Mouse (Mus musculus): ENCODE results near the gene Raver2. TPM values are rescaled to one million over a fixed set of nuclear protein-coding genes. Genes with fewer than 3 reads are reported as not detected.

Raver2 gene
- polyA plus RNA-seq, 1 experiment from 2014 or later: 4.6 TPM

DNA sequence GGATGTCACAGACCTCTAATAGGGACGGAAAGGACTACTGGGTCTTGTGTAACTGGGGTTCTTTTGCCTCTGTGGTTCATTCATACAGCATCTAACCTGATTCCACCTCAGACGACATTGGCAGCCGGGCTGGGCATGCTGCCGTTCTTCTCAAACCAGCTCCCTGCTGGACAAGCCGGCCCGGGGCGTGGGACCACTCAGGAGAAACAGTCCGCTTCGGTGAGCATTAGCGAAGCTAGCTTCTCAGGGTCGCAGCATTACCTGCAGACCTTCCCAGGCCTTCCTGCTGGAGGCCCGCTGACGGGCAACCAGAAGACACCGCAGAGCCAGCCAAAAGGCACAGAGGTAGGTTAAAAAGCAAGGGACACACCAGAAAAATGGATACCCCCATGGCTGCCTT, 67.1 kb downstream of the Raver2 start:
- no peaks in the 10 kb centered on the region for H3K9me3 ChIP-seq
- H3K36me3 ChIP-seq (replicated peaks): no peaks in the 10 kb centered on the region
- no peak overlapping the region for H3K4me2 ChIP-seq
- no peak overlapping the region for H3K9ac ChIP-seq
- H3K27ac ChIP-seq: no peak overlapping the region
- 92% methylated on average over 14 of the region's 14 CpGs for WGBS
- no peaks in the 10 kb centered on the region for H3K4me1 ChIP-seq
- no peak for ATAC-seq (replicated peaks)
- H3K27me3 ChIP-seq (replicated peaks): no peaks in the 10 kb centered on the region
- H3K4me3 ChIP-seq: no peak overlapping the region

DNA sequence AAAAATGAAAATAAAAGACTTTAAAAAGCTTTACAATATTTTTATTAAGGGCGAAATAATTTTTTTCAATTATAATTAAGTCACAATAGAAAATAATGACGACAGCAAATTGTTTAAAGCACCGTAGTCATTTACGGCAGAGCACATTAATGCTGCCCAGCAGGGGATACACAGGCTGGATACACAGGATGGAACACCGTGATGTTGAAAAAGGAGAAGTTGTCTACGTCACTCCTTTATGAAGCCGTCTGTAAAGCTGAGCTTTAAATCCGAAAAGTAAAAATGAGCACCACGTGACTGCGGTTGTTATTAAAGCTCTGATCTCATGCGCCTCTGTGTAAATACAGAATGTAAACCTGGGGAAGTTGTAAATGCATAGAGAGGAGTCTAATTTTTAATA, 69.2 kb downstream of the Raver2 start:
- ATAC-seq (replicated peaks): no peak
- Histone ChIP-seq H3K9me3 (no peaks in the 10 kb centered on the region), H3K4me2 (no peak overlapping the region), H3K4me3 (no peak overlapping the region), H3K27ac (no peak overlapping the region), H3K36me3 (replicated peaks) (no peaks in the 10 kb centered on the region), H3K9ac (no peak overlapping the region), H3K27me3 (replicated peaks) (no peaks in the 10 kb centered on the region), H3K4me1 (no peaks in the 10 kb centered on the region)
- WGBS: 80% methylated on average over 11 of the region's 11 CpGs

GRCm38 (mm10) chr4:101141768-101142167, 73.0 kb downstream of the Raver2 start:
- Histone ChIP-seq H3K9ac (no peak overlapping the region), H3K36me3 (replicated peaks) (no peaks in the 10 kb centered on the region), H3K9me3 (no peaks in the 10 kb centered on the region), H3K4me1 (0 out of 2 replicates have a peak, but pooled peaks cover 2% of the 10 kb centered on the region), H3K27ac (no peak overlapping the region), H3K27me3 (replicated peaks) (no peaks in the 10 kb centered on the region), H3K4me2 (no peak overlapping the region), H3K4me3 (no peak overlapping the region)
- WGBS: 84% methylated on average over 5 of the region's 5 CpGs
- ATAC-seq (replicated peaks): no peak

- H3K4me2 ChIP-seq: no peak overlapping the region
- no peaks in the 10 kb centered on the region for H3K27me3 ChIP-seq (replicated peaks)
- WGBS: 66% methylated on average over 4 of the region's 4 CpGs
- H3K4me1 ChIP-seq: 0 out of 2 replicates have a peak, but pooled peaks cover 2% of the 10 kb centered on the region
- H3K9me3 ChIP-seq: no peaks in the 10 kb centered on the region
- no peak overlapping the region for H3K27ac ChIP-seq
- no peak overlapping the region for H3K4me3 ChIP-seq
- H3K9ac ChIP-seq: no peak overlapping the region
- no peaks in the 10 kb centered on the region for H3K36me3 ChIP-seq (replicated peaks)
- no peak for ATAC-seq (replicated peaks)
Measured at GRCm38 (mm10) chr4:101143901-101144300, 75.1 kb downstream of the Raver2 start.

DNA sequence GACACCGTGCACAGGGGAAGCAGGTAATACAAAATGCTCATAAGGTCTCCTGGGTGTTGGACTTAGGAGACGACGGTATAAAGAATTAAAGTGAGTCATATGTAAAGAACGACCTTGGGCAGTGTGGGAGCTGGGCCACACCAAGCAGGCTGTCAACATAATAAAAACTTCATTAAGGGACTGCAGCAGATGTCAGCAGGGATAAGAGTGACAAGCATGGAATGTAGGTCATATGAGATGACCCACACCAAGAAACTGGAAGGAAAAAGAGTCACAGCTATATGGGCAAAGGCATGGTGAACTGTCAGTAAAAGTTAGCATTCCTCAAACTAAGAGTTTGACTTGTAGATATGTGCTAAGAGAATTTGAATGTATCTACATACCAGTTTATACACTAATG, 75.6 kb downstream of the Raver2 start:
- no peaks in the 10 kb centered on the region for H3K36me3 ChIP-seq (replicated peaks)
- H3K4me1 ChIP-seq: 0 out of 2 replicates have a peak, but pooled peaks cover 2% of the 10 kb centered on the region
- no peak overlapping the region for H3K4me2 ChIP-seq
- H3K9ac ChIP-seq: no peak overlapping the region
- no peaks in the 10 kb centered on the region for H3K9me3 ChIP-seq
- WGBS: 45% methylated on average over 4 of the region's 4 CpGs
- no peak overlapping the region for H3K27ac ChIP-seq
- H3K4me3 ChIP-seq: no peak overlapping the region
- no peak for ATAC-seq (replicated peaks)
- no peaks in the 10 kb centered on the region for H3K27me3 ChIP-seq (replicated peaks)

- 0 out of 2 replicates have a peak, but pooled peaks cover 2% of the 10 kb centered on the region for H3K4me1 ChIP-seq
- H3K4me2 ChIP-seq: no peak overlapping the region
- no peak overlapping the region for H3K9ac ChIP-seq
- ATAC-seq (replicated peaks): no peak
- no peaks in the 10 kb centered on the region for H3K27me3 ChIP-seq (replicated peaks)
- no peaks in the 10 kb centered on the region for H3K9me3 ChIP-seq
- WGBS: 61% methylated on average over 7 of the region's 7 CpGs
- no peak overlapping the region for H3K27ac ChIP-seq
- H3K36me3 ChIP-seq (replicated peaks): no peaks in the 10 kb centered on the region
- H3K4me3 ChIP-seq: no peak overlapping the region
Measured at GRCm38 (mm10) chr4:101144790-101145189, 76.0 kb downstream of the Raver2 start.

DNA sequence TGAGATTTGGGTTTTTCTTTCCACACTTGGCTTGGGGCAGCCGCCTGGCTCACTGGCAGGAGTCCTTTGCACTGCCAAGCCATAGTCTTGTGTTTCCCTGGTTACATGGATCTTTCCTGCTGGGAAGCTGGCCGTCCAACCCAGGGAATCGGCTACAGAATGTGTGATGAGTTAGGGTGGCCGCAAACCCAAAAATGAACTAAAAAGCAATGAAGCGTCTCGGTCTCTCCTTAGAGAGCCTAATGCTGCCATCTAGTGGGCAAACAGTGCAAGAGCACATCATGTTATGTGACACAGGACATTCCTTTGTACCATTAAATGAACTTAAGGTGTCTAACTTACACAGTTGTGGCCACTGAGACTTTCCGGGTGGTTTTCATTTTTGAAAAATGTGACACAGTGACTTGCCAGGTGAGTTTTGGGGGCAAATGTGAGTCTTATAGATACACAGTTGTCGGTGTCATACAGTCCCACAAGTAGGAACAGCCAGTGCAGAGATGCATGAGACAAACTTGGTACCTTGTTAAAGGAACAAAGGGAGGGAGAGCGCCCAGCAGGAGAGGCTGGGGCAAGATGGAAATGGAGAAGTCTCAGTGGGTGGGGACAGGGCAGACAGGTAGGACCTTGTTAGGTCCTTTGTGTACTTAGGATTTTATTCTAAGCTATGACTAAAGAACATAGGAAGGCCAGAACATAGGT, 77.4 kb downstream of the Raver2 start:
- Histone ChIP-seq H3K9me3 (no peaks in the 10 kb centered on the region), H3K27ac (no peak overlapping the region), H3K9ac (no peak overlapping the region), H3K4me2 (peak overlapping the region; percentile 42), H3K36me3 (replicated peaks) (no peaks in the 10 kb centered on the region), H3K27me3 (replicated peaks) (no peaks in the 10 kb centered on the region), H3K4me1 (0 out of 2 replicates have a peak, but pooled peaks cover 2% of the 10 kb centered on the region), H3K4me3 (no peak overlapping the region)
- 24% methylated on average over 9 of the region's 9 CpGs for WGBS
- ATAC-seq (replicated peaks): peak; percentile 72

DNA sequence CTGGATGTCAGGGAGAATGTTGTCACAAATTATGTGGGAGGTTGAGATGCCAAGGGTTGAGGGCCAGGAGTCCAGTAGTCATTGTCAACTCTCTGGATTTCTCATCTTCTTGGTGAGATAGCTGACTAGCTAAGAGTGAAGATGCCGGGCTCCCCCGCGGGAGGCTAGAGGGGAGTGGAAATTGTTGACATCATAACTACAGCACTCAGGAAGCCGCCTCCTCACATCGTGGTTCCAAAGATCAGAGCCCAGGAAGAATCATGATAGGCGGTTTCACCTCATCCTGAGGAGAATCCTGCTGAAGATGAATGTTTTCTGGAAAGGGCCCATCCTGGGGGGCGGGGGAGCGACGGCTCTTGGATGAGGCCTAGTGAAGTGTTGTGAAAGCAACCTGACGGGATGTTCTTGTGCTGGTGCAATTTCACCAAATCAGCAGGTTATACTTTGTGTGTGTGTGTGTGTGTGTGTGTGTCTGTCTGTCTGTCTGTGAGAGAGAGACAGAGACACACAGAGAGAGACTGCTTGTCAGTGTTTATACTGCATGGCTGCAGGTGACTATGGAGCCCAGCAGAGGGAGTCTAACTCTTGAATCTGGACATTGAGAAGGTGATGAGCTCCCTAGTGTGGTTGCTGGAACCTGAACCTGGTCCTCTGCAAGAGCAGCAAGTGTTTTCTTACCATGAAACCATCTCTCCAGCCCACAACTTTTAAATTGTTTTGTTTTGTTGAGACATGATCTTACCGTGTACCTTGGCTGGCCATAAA, 78.3 kb downstream of the Raver2 start:
- 90% methylated on average over 11 of the region's 11 CpGs for WGBS

GRCm38 (mm10) chr4:101155541-101155940, 86.8 kb downstream of the Raver2 start:
- no peak overlapping the region for H3K4me2 ChIP-seq
- 76% methylated on average over 4 of the region's 4 CpGs for WGBS
- H3K36me3 ChIP-seq (replicated peaks): peaks cover 18% of the 10 kb centered on the region

More for the DNA sequence above, 78.3 kb downstream of the Raver2 start:
- Histone ChIP-seq H3K4me3 (no peak overlapping the region), H3K27ac (no peak overlapping the region), H3K4me2 (no peak overlapping the region), H3K4me1 (0 out of 2 replicates have a peak, but pooled peaks cover 2% of the 10 kb centered on the region), H3K9ac (no peak overlapping the region), H3K36me3 (replicated peaks) (peaks cover 3% of the 10 kb centered on the region; the same call in 1 of the 2 replicates), H3K9me3 (no peaks in the 10 kb centered on the region), H3K27me3 (replicated peaks) (no peaks in the 10 kb centered on the region)
- no peak for ATAC-seq (replicated peaks)

GRCm38 (mm10) chr4:101157476-101157875, 88.7 kb downstream of the Raver2 start:
- Histone ChIP-seq H3K27me3 (replicated peaks) (no peaks in the 10 kb centered on the region), H3K4me3 (no peak overlapping the region), H3K27ac (no peak overlapping the region), H3K4me1 (no peaks in the 10 kb centered on the region), H3K4me2 (no peak overlapping the region), H3K9ac (no peak overlapping the region), H3K36me3 (replicated peaks) (peaks cover 17% of the 10 kb centered on the region), H3K9me3 (no peaks in the 10 kb centered on the region)
- no peak for ATAC-seq (replicated peaks)
- 95% methylated on average over 5 of the region's 5 CpGs for WGBS

More at GRCm38 (mm10) chr4:101155541-101155940, 86.8 kb downstream of the Raver2 start:
- Histone ChIP-seq H3K9ac (no peak overlapping the region), H3K9me3 (no peaks in the 10 kb centered on the region), H3K27me3 (replicated peaks) (no peaks in the 10 kb centered on the region), H3K4me3 (no peak overlapping the region), H3K27ac (no peak overlapping the region), H3K4me1 (no peaks in the 10 kb centered on the region)
- ATAC-seq (replicated peaks): no peak

DNA sequence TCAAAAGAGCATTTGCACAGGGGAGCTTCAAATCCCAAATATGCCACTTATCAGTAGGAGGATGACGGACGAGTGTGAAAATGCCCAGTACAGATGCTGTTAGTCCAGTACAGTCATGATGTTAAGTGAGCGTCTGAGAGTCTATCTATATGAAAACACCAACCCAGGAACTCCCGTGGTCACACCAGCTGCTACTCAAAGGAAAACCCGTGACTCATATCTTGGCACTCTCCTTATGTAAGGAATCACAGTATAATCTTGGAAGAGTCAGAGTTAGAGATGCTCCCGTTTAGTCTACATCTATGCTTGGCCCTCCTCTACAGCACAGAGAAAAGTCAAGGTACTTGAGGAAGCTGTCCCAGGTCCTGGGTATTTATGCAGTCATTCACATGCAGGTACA, 89.5 kb downstream of the Raver2 start:
- Histone ChIP-seq H3K4me3 (no peak overlapping the region), H3K27me3 (replicated peaks) (no peaks in the 10 kb centered on the region), H3K4me2 (no peak overlapping the region), H3K36me3 (replicated peaks) (peaks cover 17% of the 10 kb centered on the region), H3K4me1 (no peaks in the 10 kb centered on the region), H3K27ac (no peak overlapping the region), H3K9me3 (no peaks in the 10 kb centered on the region), H3K9ac (no peak overlapping the region)
- no peak for ATAC-seq (replicated peaks)
- WGBS: 88% methylated on average over 6 of the region's 6 CpGs

DNA sequence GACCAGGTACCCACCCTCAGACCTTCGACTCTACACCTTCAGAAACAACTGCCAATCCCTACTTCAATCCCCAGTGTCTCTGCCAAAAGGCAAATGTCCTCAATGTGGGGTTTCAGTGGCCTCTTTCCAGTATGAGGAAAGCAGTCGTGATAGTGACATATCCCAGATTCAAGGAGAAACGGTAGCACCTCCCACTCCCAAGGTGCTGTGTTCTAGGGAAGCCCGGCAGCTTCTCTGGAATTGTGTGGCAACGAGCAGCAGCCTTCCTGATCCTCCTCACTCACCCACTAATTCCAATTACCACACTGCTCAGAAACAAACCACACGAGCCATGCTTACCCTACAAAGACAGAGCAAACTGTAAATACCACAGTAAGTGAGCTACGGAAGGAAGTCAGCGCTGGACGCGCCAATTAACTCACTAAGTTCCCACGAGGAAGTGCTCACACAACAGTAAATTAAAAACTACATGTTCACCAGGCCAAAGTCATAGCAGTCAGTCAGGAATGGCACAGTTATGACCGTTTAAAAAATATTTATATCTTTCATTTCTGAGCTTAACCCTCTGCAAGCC, 90.5 kb downstream of the Raver2 start:
- Histone ChIP-seq H3K36me3 (replicated peaks) (peaks cover 13% of the 10 kb centered on the region), H3K9ac (no peak overlapping the region), H3K27ac (no peak overlapping the region), H3K9me3 (no peaks in the 10 kb centered on the region), H3K4me2 (no peak overlapping the region), H3K27me3 (replicated peaks) (no peaks in the 10 kb centered on the region), H3K4me1 (no peaks in the 10 kb centered on the region), H3K4me3 (no peak overlapping the region)
- WGBS: 81% methylated on average over 12 of the region's 12 CpGs
- ATAC-seq (replicated peaks): no peak

Measured in midbrain, embryonic 15.5 days (tissue).